Mouse (Mus musculus) hindbrain, embryonic 16.5 days (tissue): ENCODE measurements at regions not wholly inside any gene's neighbourhood (a gene's known extent, or its start where the extent isn't known, plus 50 kb on each side); places are given as distances from the start of the nearest gene placed in this dataset.

Experiments
- ATAC-seq: fragments of 200-750 bp; cut with Nextera tagmentation; 2 replicates; pipeline ENCODE4 v1.8.0; 2017; ENCODE audit warnings: moderate TSS enrichment, moderate library complexity
- H3K27ac ChIP-seq: fragments of 300-500 bp; sonication (generic); 2 replicates; pipeline ENCODE4 v1.5.1; 2014; ENCODE audit warnings: low read depth, mild to moderate bottlenecking, control low read depth, low read length, moderate library complexity
- H3K27me3 ChIP-seq: fragments of 300-500 bp; sonication (generic); replicated peaks from 2 replicates; pipeline ENCODE4 v1.6.1; 2014; ENCODE audit warnings: low read length; ENCODE audit not compliant: control insufficient read depth, insufficient read depth
- H3K36me3 ChIP-seq: fragments of 300-500 bp; sonication (generic); 2 replicates; pipeline ENCODE4 v1.6.1; 2014; ENCODE audit warnings: mild to moderate bottlenecking, low read length, moderate library complexity, mixed read lengths; ENCODE audit not compliant: control insufficient read depth, insufficient read depth
- H3K4me1 ChIP-seq: fragments of 300-500 bp; sonication (generic); 2 replicates; pipeline ENCODE4 v1.6.1; 2014; ENCODE audit warnings: low read depth, low read length; ENCODE audit not compliant: control insufficient read depth, insufficient read depth
- H3K4me2 ChIP-seq: fragments of 300-500 bp; sonication (generic); 2 replicates; pipeline ENCODE4 v1.6.1; 2014; ENCODE audit warnings: mild to moderate bottlenecking, low read length, control low read depth, moderate library complexity
- H3K4me3 ChIP-seq: fragments of 300-500 bp; sonication (generic); 2 replicates; pipeline ENCODE4 v1.5.1; 2014; ENCODE audit warnings: mild to moderate bottlenecking, low read length, control low read depth, moderate library complexity
- H3K9ac ChIP-seq: fragments of 300-500 bp; sonication (generic); 2 replicates; pipeline ENCODE4 v1.6.1; 2014; ENCODE audit warnings: low read depth, mild to moderate bottlenecking, control low read depth, low read length, moderate library complexity
- H3K9me3 ChIP-seq: fragments of 300-500 bp; sonication (generic); 2 replicates; pipeline ENCODE4 v1.6.1; 2014; ENCODE audit warnings: mild to moderate bottlenecking, low read length, moderate library complexity; ENCODE audit not compliant: control insufficient read depth
- WGBS: fragments of 180-500 bp; shearing (Covaris S2); extraction: QIAGEN DNeasy Blood & Tissue Kit; methylation state at CpG from one replicate; pipeline ENCODE4 v1.1.7; 2014; 5-methylcytosine and 5-hydroxymethylcytosine counted together

- H3K4me2 ChIP-seq: no peak overlapping the region
- no peak overlapping the region for H3K27ac ChIP-seq
- ATAC-seq: no peak
- H3K4me3 ChIP-seq: no peak overlapping the region
- H3K9ac ChIP-seq: no peak overlapping the region
- no peaks in the 10 kb centered on the region for H3K27me3 ChIP-seq
- no peaks in the 10 kb centered on the region for H3K9me3 ChIP-seq
- no peaks in the 10 kb centered on the region for H3K36me3 ChIP-seq
- WGBS: 49% methylated on average over 1 of the region's 1 CpGs
- H3K4me1 ChIP-seq: no peaks in the 10 kb centered on the region
These were observed 826.1 kb upstream of the Nr2f1 start for GRCm38 (mm10) chr13:79025645-79026044.

- ATAC-seq: no peak
- WGBS: 79% methylated on average over 2 of the region's 2 CpGs
These were observed 818.5 kb upstream of the Nr2f1 start for GRCm38 (mm10) chr13:79018051-79018450.

GRCm38 (mm10) chr13:79003313-79003712 is 803.8 kb upstream of the Nr2f1 start:
- no peaks in the 10 kb centered on the region for H3K36me3 ChIP-seq
- no peak overlapping the region for H3K9ac ChIP-seq
- no peak overlapping the region for H3K27ac ChIP-seq
- H3K4me1 ChIP-seq: no peaks in the 10 kb centered on the region
- no peak overlapping the region for H3K4me3 ChIP-seq
- 89% methylated on average over 1 of the region's 1 CpGs for WGBS
- no peaks in the 10 kb centered on the region for H3K27me3 ChIP-seq
- H3K4me2 ChIP-seq: no peak overlapping the region
- no peak for ATAC-seq
- H3K9me3 ChIP-seq: no peaks in the 10 kb centered on the region

More at GRCm38 (mm10) chr13:79018051-79018450, 818.5 kb upstream of the Nr2f1 start:
- Histone ChIP-seq H3K4me3 (no peak overlapping the region), H3K9ac (no peak overlapping the region), H3K36me3 (no peaks in the 10 kb centered on the region), H3K27ac (no peak overlapping the region), H3K9me3 (no peaks in the 10 kb centered on the region), H3K4me2 (no peak overlapping the region), H3K27me3 (no peaks in the 10 kb centered on the region), H3K4me1 (no peaks in the 10 kb centered on the region)

GRCm38 (mm10) chr13:78998855-78999254 is 799.3 kb upstream of the Nr2f1 start:
- no peak overlapping the region for H3K4me3 ChIP-seq
- H3K9me3 ChIP-seq: no peaks in the 10 kb centered on the region
- H3K4me2 ChIP-seq: no peak overlapping the region
- WGBS: 3% methylated on average over 2 of the region's 2 CpGs
- no peak for ATAC-seq
- no peaks in the 10 kb centered on the region for H3K36me3 ChIP-seq
- H3K27ac ChIP-seq: no peak overlapping the region
- H3K4me1 ChIP-seq: no peaks in the 10 kb centered on the region
- no peak overlapping the region for H3K9ac ChIP-seq
- H3K27me3 ChIP-seq: no peaks in the 10 kb centered on the region

- Histone ChIP-seq H3K9ac (no peak overlapping the region), H3K27ac (no peak overlapping the region), H3K36me3 (no peaks in the 10 kb centered on the region), H3K27me3 (no peaks in the 10 kb centered on the region), H3K4me1 (no peaks in the 10 kb centered on the region), H3K4me3 (no peak overlapping the region), H3K9me3 (no peaks in the 10 kb centered on the region), H3K4me2 (no peak overlapping the region)
- 94% methylated on average over 3 of the region's 3 CpGs for WGBS
- no peak for ATAC-seq
These were observed 792.8 kb upstream of the Nr2f1 start for GRCm38 (mm10) chr13:78992326-78992725.

GRCm38 (mm10) chr13:78985921-78986320 is 786.4 kb upstream of the Nr2f1 start:
- H3K27me3 ChIP-seq: no peaks in the 10 kb centered on the region
- no peaks in the 10 kb centered on the region for H3K9me3 ChIP-seq
- no peak overlapping the region for H3K27ac ChIP-seq
- H3K4me2 ChIP-seq: no peak overlapping the region
- no peak overlapping the region for H3K9ac ChIP-seq
- H3K4me1 ChIP-seq: no peaks in the 10 kb centered on the region
- WGBS: 23% methylated on average over 3 of the region's 3 CpGs
- no peaks in the 10 kb centered on the region for H3K36me3 ChIP-seq
- no peak overlapping the region for H3K4me3 ChIP-seq
- no peak for ATAC-seq

GRCm38 (mm10) chr13:78977224-78977780 is 777.7 kb upstream of the Nr2f1 start:
- no peak for ATAC-seq
- no peak overlapping the region for H3K27ac ChIP-seq
- H3K4me1 ChIP-seq: no peaks in the 10 kb centered on the region
- H3K9ac ChIP-seq: no peak overlapping the region
- H3K4me2 ChIP-seq: no peak overlapping the region
- no peaks in the 10 kb centered on the region for H3K27me3 ChIP-seq
- H3K9me3 ChIP-seq: no peaks in the 10 kb centered on the region
- no peaks in the 10 kb centered on the region for H3K36me3 ChIP-seq
- no peak overlapping the region for H3K4me3 ChIP-seq
- WGBS: 75% methylated on average over 3 of the region's 3 CpGs

GRCm38 (mm10) chr13:78938351-78938741 is 738.8 kb upstream of the Nr2f1 start:
- no peaks in the 10 kb centered on the region for H3K27me3 ChIP-seq
- peak; percentile 50 for ATAC-seq
- no peaks in the 10 kb centered on the region for H3K36me3 ChIP-seq
- peak overlapping the region; percentile 22 for H3K4me2 ChIP-seq
- no peak overlapping the region for H3K4me3 ChIP-seq
- no peak overlapping the region for H3K9ac ChIP-seq
- WGBS: 12% methylated on average over 5 of the region's 5 CpGs
- H3K9me3 ChIP-seq: no peaks in the 10 kb centered on the region
- peaks cover 6% of the 10 kb centered on the region for H3K4me1 ChIP-seq
- H3K27ac ChIP-seq: peak overlapping the region; percentile 61

- Histone ChIP-seq H3K4me2 (peak overlapping the region; percentile 22), H3K27me3 (no peaks in the 10 kb centered on the region), H3K9me3 (no peaks in the 10 kb centered on the region), H3K4me1 (peaks cover 6% of the 10 kb centered on the region), H3K27ac (peak overlapping the region; percentile 56; the same call in 1 of the 2 replicates), H3K36me3 (no peaks in the 10 kb centered on the region), H3K4me3 (no peak overlapping the region), H3K9ac (no peak overlapping the region)
- ATAC-seq: peak; percentile 94
- WGBS: 22% methylated on average over 7 of the region's 7 CpGs
These were observed 738.1 kb upstream of the Nr2f1 start for GRCm38 (mm10) chr13:78937389-78938350.
